Mouse (Mus musculus) hindbrain, embryonic 14.5 days (tissue): ENCODE data around the gene Osbpl11. TPM values are rescaled to one million over a fixed set of nuclear protein-coding genes. Genes with fewer than 3 reads are reported as not detected.
A peak's percentile ranks its signal among the peaks of the same experiment; 100 is the strongest.

ENCODE experiments used
- ATAC-seq: fragments of 200-750 bp; cut with Nextera tagmentation; 2 replicates; pipeline ENCODE4 v1.8.0; 2017; ENCODE audit warnings: moderate number of reproducible peaks, mild to moderate bottlenecking, moderate TSS enrichment, moderate library complexity; ENCODE audit not compliant: low FRiP score
- DNase-seq: peaks from one replicate; pipeline ENCODE4 v3.0.0-alpha.2; 2015; ENCODE audit warnings: low spot score
- H3K27ac ChIP-seq: fragments of 300-500 bp; sonication (generic); 2 replicates; pipeline ENCODE4 v1.5.1; 2014; ENCODE audit warnings: mild to moderate bottlenecking, moderate library complexity
- H3K27me3 ChIP-seq: fragments of 300-500 bp; sonication (generic); 2 replicates; pipeline ENCODE4 v1.6.1; 2014; ENCODE audit warnings: mild to moderate bottlenecking, low read length, mixed read lengths; ENCODE audit not compliant: control insufficient read depth, insufficient read depth
- H3K36me3 ChIP-seq: fragments of 300-500 bp; sonication (generic); replicated peaks from 2 replicates; pipeline ENCODE4 v1.6.1; 2014; ENCODE audit not compliant: control insufficient read depth, insufficient read depth
- H3K4me1 ChIP-seq: fragments of 300-500 bp; sonication (generic); replicated peaks from 2 replicates; pipeline ENCODE4 v1.6.1; 2014; ENCODE audit warnings: antibody characterized with exemption, low read length, mixed read lengths; ENCODE audit not compliant: control insufficient read depth, insufficient read depth
- H3K4me2 ChIP-seq: fragments of 300-500 bp; sonication (generic); replicated peaks from 2 replicates; pipeline ENCODE4 v1.6.1; 2014; ENCODE audit warnings: mild to moderate bottlenecking, moderate library complexity
- H3K4me3 ChIP-seq: fragments of 300-500 bp; sonication (generic); replicated peaks from 2 replicates; pipeline ENCODE4 v1.5.1; 2014; ENCODE audit warnings: mild to moderate bottlenecking, low read length
- H3K9ac ChIP-seq: fragments of 300-500 bp; sonication (generic); 2 replicates; pipeline ENCODE4 v1.6.1; 2014
- H3K9me3 ChIP-seq: fragments of 300-500 bp; sonication (generic); 2 replicates; pipeline ENCODE4 v1.6.1; 2016; ENCODE audit warnings: low read length; ENCODE audit not compliant: control insufficient read depth
- WGBS: fragments of 180-500 bp; shearing (Covaris S2); extraction: QIAGEN DNeasy Blood & Tissue Kit; methylation state at CpG from one replicate; pipeline ENCODE4 v1.1.7; 2014; 5-methylcytosine and 5-hydroxymethylcytosine counted together
- polyA plus RNA-seq: library from polyadenylated mRNA; unstranded; fragments of >200 nt; fragmentation: Nextera tagmentation; extraction: Ambion mirVana; gene quantifications from 2 replicates; pipeline ENCODE4 v1.2.1, GENCODE M21; 2014

The Osbpl11 gene
- polyA plus RNA-seq, 1 experiment from 2014 or later: 18.0 TPM

DNA sequence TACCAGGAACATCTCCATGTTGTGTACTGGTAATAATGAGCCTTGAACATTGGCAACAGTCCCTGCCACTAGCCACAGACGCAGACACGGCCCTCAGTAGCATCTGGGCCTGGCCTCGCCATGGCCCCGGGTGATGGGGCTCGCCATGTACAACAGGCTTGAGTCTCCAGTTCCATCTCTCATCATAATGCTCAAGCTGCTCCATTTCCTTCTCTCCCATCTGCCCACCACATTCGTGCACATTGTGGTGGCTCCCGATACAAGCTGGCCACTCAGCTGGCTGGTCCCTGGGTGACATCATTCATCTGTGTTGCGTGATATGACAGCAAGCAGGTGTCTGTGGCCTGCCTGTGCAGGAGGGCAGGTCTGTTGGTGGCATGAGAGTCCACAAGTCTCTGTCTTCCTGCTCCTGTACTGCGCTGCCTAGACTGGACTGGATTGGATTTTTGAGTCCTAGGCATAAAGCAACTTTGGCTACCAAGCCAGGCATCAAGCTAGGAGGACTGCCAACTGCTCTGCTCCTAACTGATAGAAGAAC, 60.1 kb downstream of the Osbpl11 start:
- Histone ChIP-seq H3K9me3 (no peaks in the 10 kb centered on the region), H3K4me3 (no peak overlapping the region), H3K4me2 (no peak overlapping the region), H3K9ac (no peak overlapping the region), H3K27me3 (no peaks in the 10 kb centered on the region), H3K36me3 (peaks cover 32% of the 10 kb centered on the region), H3K4me1 (no peaks in the 10 kb centered on the region), H3K27ac (no peak overlapping the region)
- WGBS: 91% methylated on average over 9 of the region's 9 CpGs
- no peak for DNase-seq
- ATAC-seq: no peak; the same call in 1 of the 2 replicates

- WGBS: 82% methylated on average over 5 of the region's 5 CpGs
- H3K4me2 ChIP-seq: no peak overlapping the region
- no peaks in the 10 kb centered on the region for H3K9me3 ChIP-seq
- no peak overlapping the region for H3K27ac ChIP-seq
- ATAC-seq: no peak
- no peaks in the 10 kb centered on the region; the same call in 1 of the 2 replicates for H3K4me1 ChIP-seq
- DNase-seq: no peak
- no peak overlapping the region for H3K4me3 ChIP-seq
- no peaks in the 10 kb centered on the region for H3K27me3 ChIP-seq
- no peak overlapping the region for H3K9ac ChIP-seq
- H3K36me3 ChIP-seq: peaks cover 19% of the 10 kb centered on the region
Measured at GRCm38 (mm10) chr16:33246526-33246925, 61.7 kb downstream of the Osbpl11 start.

DNA sequence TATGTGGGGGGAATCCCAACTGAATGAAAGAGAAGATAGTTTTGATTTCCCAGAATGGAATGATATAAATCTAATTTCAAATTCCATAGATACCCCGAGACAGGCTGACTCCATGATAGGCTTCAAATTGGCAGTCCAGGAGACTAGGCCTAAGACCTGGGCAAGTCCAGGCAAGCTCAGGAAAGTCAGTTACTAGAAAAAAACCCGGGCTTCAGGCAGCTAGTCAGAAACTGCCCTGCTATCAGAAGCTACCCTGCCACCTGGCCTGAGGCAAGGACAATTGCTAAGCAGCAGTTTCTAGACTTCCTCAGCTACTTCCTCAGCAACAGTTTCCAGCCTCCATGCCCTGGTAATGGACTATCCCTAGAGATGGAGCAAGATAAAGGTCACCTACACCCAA, 62.1 kb downstream of the Osbpl11 start:
- peaks cover 14% of the 10 kb centered on the region for H3K36me3 ChIP-seq
- H3K27ac ChIP-seq: no peak overlapping the region
- H3K4me2 ChIP-seq: no peak overlapping the region
- no peak for DNase-seq
- no peaks in the 10 kb centered on the region for H3K9me3 ChIP-seq
- no peak for ATAC-seq
- no peak overlapping the region for H3K9ac ChIP-seq
- peaks cover 2% of the 10 kb centered on the region for H3K4me1 ChIP-seq
- H3K27me3 ChIP-seq: no peaks in the 10 kb centered on the region
- no peak overlapping the region for H3K4me3 ChIP-seq
- WGBS: 84% methylated on average over 2 of the region's 2 CpGs

- no peaks in the 10 kb centered on the region for H3K27me3 ChIP-seq
- H3K9me3 ChIP-seq: no peaks in the 10 kb centered on the region
- peak overlapping the region; percentile 91 for H3K4me2 ChIP-seq
- 0 out of 2 replicates have a peak overlapping the region, but pooled peaks have one; percentile 28 for H3K27ac ChIP-seq
- ATAC-seq (no peak; the same call in 1 of the 2 replicates), DNase-seq (peak; percentile 41)
- peak overlapping the region; percentile 97 for H3K9ac ChIP-seq
- peaks cover 16% of the 10 kb centered on the region for H3K4me1 ChIP-seq
- peak overlapping the region; percentile 100 for H3K4me3 ChIP-seq
- 19% methylated on average over 9 of the region's 9 CpGs for WGBS
- H3K36me3 ChIP-seq: no peaks in the 10 kb centered on the region
Measured at GRCm38 (mm10) chr16:33250651-33251120, 65.8 kb downstream of the Osbpl11 start.

GRCm38 (mm10) chr16:33251194-33252051, 66.6 kb downstream of the Osbpl11 start, which contains the start of gene Snx4:
Snx4 (plus strand) TSS chr16:33251442.
- H3K27me3 ChIP-seq: no peaks in the 10 kb centered on the region
- no peaks in the 10 kb centered on the region for H3K9me3 ChIP-seq
- H3K4me2 ChIP-seq: peak within 1 kb of the TSS; percentile 91
- peak within 1 kb of the TSS; percentile 74 for H3K27ac ChIP-seq
- H3K4me3 ChIP-seq: peak within 1 kb of the TSS; percentile 100
- H3K36me3 ChIP-seq: no peaks in the 10 kb centered on the region
- peaks cover 16% of the 10 kb centered on the region for H3K4me1 ChIP-seq
- WGBS: under 1% methylated on average over 67 of the region's 72 CpGs
- ATAC-seq (peak; percentile 95), DNase-seq (peak; percentile 92)
- peak within 1 kb of the TSS; percentile 97 for H3K9ac ChIP-seq

DNA sequence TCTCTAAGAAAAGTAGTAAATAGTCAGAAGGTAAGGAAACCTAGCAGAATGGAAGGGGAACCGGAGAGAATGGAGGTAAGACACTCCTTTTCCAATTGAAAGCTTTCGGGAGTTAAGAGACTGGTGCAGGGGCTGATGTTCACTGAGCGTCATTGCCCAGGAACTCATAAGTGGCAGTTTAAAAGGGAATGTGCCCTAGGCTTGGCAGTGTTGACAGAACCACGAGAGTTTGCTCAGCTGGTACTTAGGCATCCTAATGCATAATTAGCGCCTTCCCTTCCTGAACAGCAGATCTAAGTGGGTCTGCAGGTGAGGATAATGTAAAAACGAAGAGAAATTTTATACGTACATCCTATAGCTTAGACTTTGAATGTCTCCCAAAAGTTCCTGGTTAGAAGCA, 70.7 kb downstream of the Osbpl11 start:
- H3K9ac ChIP-seq: no peak overlapping the region
- H3K4me2 ChIP-seq: no peak overlapping the region
- H3K27me3 ChIP-seq: no peaks in the 10 kb centered on the region
- no peak overlapping the region for H3K4me3 ChIP-seq
- no peaks in the 10 kb centered on the region for H3K36me3 ChIP-seq
- ATAC-seq: no peak
- no peak overlapping the region for H3K27ac ChIP-seq
- H3K9me3 ChIP-seq: no peaks in the 10 kb centered on the region
- peaks cover 16% of the 10 kb centered on the region for H3K4me1 ChIP-seq
- no peak for DNase-seq
- 82% methylated on average over 7 of the region's 7 CpGs for WGBS

GRCm38 (mm10) chr16:33258530-33258929, 73.7 kb downstream of the Osbpl11 start:
- Histone ChIP-seq H3K4me3 (no peak overlapping the region), H3K27ac (no peak overlapping the region), H3K36me3 (no peaks in the 10 kb centered on the region), H3K4me1 (peaks cover 4% of the 10 kb centered on the region; the same call in 1 of the 2 replicates), H3K4me2 (no peak overlapping the region), H3K9ac (no peak overlapping the region), H3K27me3 (no peaks in the 10 kb centered on the region), H3K9me3 (no peaks in the 10 kb centered on the region)
- DNase-seq (no peak), ATAC-seq (no peak)
- 89% methylated on average over 2 of the region's 2 CpGs for WGBS

- Histone ChIP-seq H3K27ac (no peak overlapping the region), H3K4me2 (no peak overlapping the region), H3K36me3 (peaks cover 9% of the 10 kb centered on the region), H3K27me3 (no peaks in the 10 kb centered on the region), H3K9ac (no peak overlapping the region), H3K9me3 (no peaks in the 10 kb centered on the region), H3K4me3 (no peak overlapping the region), H3K4me1 (no peaks in the 10 kb centered on the region; the same call in 1 of the 2 replicates)
- WGBS: 77% methylated on average over 3 of the region's 3 CpGs
- ATAC-seq: no peak
- no peak for DNase-seq
Measured at GRCm38 (mm10) chr16:33259824-33260223, 75.0 kb downstream of the Osbpl11 start.

- ATAC-seq (no peak), DNase-seq (no peak)
- H3K4me2 ChIP-seq: no peak overlapping the region
- no peaks in the 10 kb centered on the region for H3K9me3 ChIP-seq
- no peak overlapping the region for H3K9ac ChIP-seq
- H3K36me3 ChIP-seq: peaks cover 19% of the 10 kb centered on the region
- WGBS: 93% methylated on average over 8 of the region's 8 CpGs
- H3K27ac ChIP-seq: no peak overlapping the region
- H3K4me1 ChIP-seq: no peaks in the 10 kb centered on the region
- H3K27me3 ChIP-seq: no peaks in the 10 kb centered on the region
- no peak overlapping the region for H3K4me3 ChIP-seq
Measured at GRCm38 (mm10) chr16:33260825-33261224, 76.0 kb downstream of the Osbpl11 start.
